Mouse (Mus musculus) myocyte (in vitro differentiated cells): ENCODE results near the gene Gmeb2. TPM values are rescaled to one million over a fixed set of nuclear protein-coding genes. Genes with fewer than 3 reads are reported as not detected.

Source experiments
- H3K27me3 ChIP-seq: one replicate; pipeline ENCODE4 v1.6.1; 2011; ENCODE audit not compliant: control insufficient read depth, insufficient read depth, insufficient read length
- H3K36me3 ChIP-seq: one replicate; pipeline ENCODE4 v1.6.1; 2011; ENCODE audit not compliant: control insufficient read depth, insufficient read depth
- H3K4me2 ChIP-seq: one replicate; pipeline ENCODE4 v1.6.1; 2011; ENCODE audit warnings: low read depth, control low read depth
- H3K4me3 ChIP-seq: one replicate; pipeline ENCODE4 v1.5.1; 2011; ENCODE audit warnings: mild to moderate bottlenecking, control low read depth, moderate library complexity
- H3K79me2 ChIP-seq: one replicate; pipeline ENCODE4 v1.6.1; 2011; ENCODE audit not compliant: control insufficient read depth, insufficient read depth
- H3ac ChIP-seq: one replicate; pipeline ENCODE4 v1.6.1; 2011; ENCODE audit not compliant: control insufficient read depth, insufficient read length
- CEBPB ChIP-seq: IDR thresholded peaks from 2 replicates; pipeline ENCODE4 v1.6.1; 2011; ENCODE audit warnings: mild to moderate bottlenecking, moderate library complexity; ENCODE audit not compliant: poor library complexity, insufficient read depth, severe bottlenecking
- E2F4 ChIP-seq: IDR thresholded peaks from one replicate; pipeline ENCODE4 v1.6.1; 2011; ENCODE audit warnings: mild to moderate bottlenecking, control low read depth, moderate library complexity; ENCODE audit not compliant: insufficient read depth
- MAX ChIP-seq: IDR thresholded peaks from one replicate; pipeline ENCODE4 v1.6.1; 2011; ENCODE audit warnings: low read depth, mild to moderate bottlenecking, control low read depth
- MYOD1 ChIP-seq, 3 experiments: IDR thresholded peaks; one replicate each; pipeline ENCODE4 v1.6.1; 2011; ENCODE audit warnings: control low read depth in 2 of 3, low read depth in 2 of 3, mild to moderate bottlenecking in 2 of 3, moderate library complexity in 1 of 3; ENCODE audit not compliant: insufficient read length in 2 of 3, control insufficient read depth in 1 of 3
- MYOG ChIP-seq, 3 experiments: IDR thresholded peaks; one replicate each; pipeline ENCODE4 v1.6.1; 2011; ENCODE audit warnings: control low read depth in 2 of 3, low read depth in 2 of 3, mild to moderate bottlenecking in 2 of 3; ENCODE audit not compliant: insufficient read length in 2 of 3, control insufficient read depth in 1 of 3, insufficient read depth in 1 of 3
- POLR2A ChIP-seq: IDR thresholded peaks from one replicate; pipeline ENCODE4 v1.6.1; 2011; ENCODE audit warnings: low read depth, mild to moderate bottlenecking, control low read depth, moderate library complexity; ENCODE audit not compliant: insufficient read length
- POLR2AphosphoS2 ChIP-seq: IDR thresholded peaks from one replicate; pipeline ENCODE4 v1.6.1; 2011; ENCODE audit warnings: low read depth, control low read depth; ENCODE audit not compliant: insufficient read length
- REST ChIP-seq: IDR thresholded peaks from one replicate; pipeline ENCODE4 v1.6.1; 2011; ENCODE audit warnings: mild to moderate bottlenecking, control low read depth, moderate library complexity; ENCODE audit not compliant: insufficient read depth, insufficient read length
- SRF ChIP-seq: IDR thresholded peaks from one replicate; pipeline ENCODE4 v1.6.1; 2011; ENCODE audit warnings: low read depth; ENCODE audit not compliant: control insufficient read depth, insufficient read length
- TCF12 ChIP-seq: IDR thresholded peaks from one replicate; pipeline ENCODE4 v1.6.1; 2011; ENCODE audit warnings: mild to moderate bottlenecking, control low read depth; ENCODE audit not compliant: poor library complexity, insufficient read depth, severe bottlenecking
- TCF3 ChIP-seq: IDR thresholded peaks from one replicate; pipeline ENCODE4 v1.6.1; 2011; ENCODE audit warnings: low read depth, control low read depth; ENCODE audit not compliant: insufficient read length
- USF1 ChIP-seq: IDR thresholded peaks from one replicate; pipeline ENCODE4 v1.6.1; 2011; ENCODE audit warnings: low read depth, mild to moderate bottlenecking, control low read depth, moderate library complexity
- polyA plus RNA-seq: library from polyadenylated mRNA; unstranded; fragments of >200 nt; fragmentation: generic; extraction: Trizol; gene quantifications from one replicate; pipeline ENCODE4 v1.2.1, GENCODE M21; 2012; ENCODE audit warnings: missing spikeins

Gene Gmeb2
- polyA plus RNA-seq, 1 experiment: 11.0 TPM

- Histone ChIP-seq H3K79me2 (no peaks in the 10 kb centered on the region), H3K4me2 (no peak overlapping the region), H3K36me3 (no peaks in the 10 kb centered on the region), H3K4me3 (no peak overlapping the region), H3K27me3 (no peaks in the 10 kb centered on the region), H3ac (no peak overlapping the region)
- TF ChIP-seq REST: no peak
Measured at GRCm38 (mm10) chr2:181235681-181236566, 51.9 kb downstream of the Gmeb2 start.

GRCm38 (mm10) chr2:181234680-181235079 lies 53.2 kb downstream of the Gmeb2 start:
- Histone ChIP-seq H3K4me3 (no peak overlapping the region), H3ac (no peak overlapping the region), H3K4me2 (no peak overlapping the region), H3K79me2 (no peaks in the 10 kb centered on the region), H3K27me3 (no peaks in the 10 kb centered on the region), H3K36me3 (no peaks in the 10 kb centered on the region)
- TF ChIP-seq MYOG (IDR thresholded peaks at IDR 0.05; ENCODE audit: control insufficient read depth in 1 of 3, insufficient read depth in 1 of 3, insufficient read length in 2 of 3, low read depth in 2 of 3) (no peak), USF1 (no peak), REST (no peak), TCF3 (no peak), POLR2A (no peak), SRF (no peak), E2F4 (no peak), CEBPB (no peak), TCF12 (no peak), POLR2AphosphoS2 (no peak), MAX (no peak), MYOD1 (IDR thresholded peaks at IDR 0.05; ENCODE audit: control insufficient read depth in 1 of 3, insufficient read length in 2 of 3, low read depth in 2 of 3) (no peak)

- TF ChIP-seq POLR2AphosphoS2: no peak
- no peak for TF ChIP-seq MYOD1 (IDR thresholded peaks at IDR 0.05; ENCODE audit: control insufficient read depth in 1 of 3, insufficient read length in 2 of 3, low read depth in 2 of 3)
- TF ChIP-seq MAX: no peak
- TF ChIP-seq MYOG (IDR thresholded peaks at IDR 0.05; ENCODE audit: control insufficient read depth in 1 of 3, insufficient read depth in 1 of 3, insufficient read length in 2 of 3, low read depth in 2 of 3): no peak
- Histone ChIP-seq H3ac (no peak overlapping the region), H3K4me3 (no peak overlapping the region), H3K4me2 (no peak overlapping the region), H3K36me3 (no peaks in the 10 kb centered on the region), H3K27me3 (no peaks in the 10 kb centered on the region), H3K79me2 (no peaks in the 10 kb centered on the region)
Measured at GRCm38 (mm10) chr2:181233443-181233842, 54.4 kb downstream of the Gmeb2 start.

GRCm38 (mm10) chr2:181231171-181231570 lies 56.7 kb downstream of the Gmeb2 start:
- Histone ChIP-seq H3K27me3 (no peaks in the 10 kb centered on the region), H3K79me2 (no peaks in the 10 kb centered on the region), H3ac (no peak overlapping the region), H3K4me3 (no peak overlapping the region), H3K4me2 (no peak overlapping the region), H3K36me3 (no peaks in the 10 kb centered on the region)
- no peak for TF ChIP-seq REST
- TF ChIP-seq CEBPB: no peak
- no peak for TF ChIP-seq TCF3
- TF ChIP-seq MYOG (IDR thresholded peaks at IDR 0.05; ENCODE audit: control insufficient read depth in 1 of 3, insufficient read depth in 1 of 3, insufficient read length in 2 of 3, low read depth in 2 of 3): no peak
- TF ChIP-seq MAX: no peak
- no peak for TF ChIP-seq POLR2A
- TF ChIP-seq E2F4: no peak
- TF ChIP-seq SRF: no peak
- TF ChIP-seq USF1: no peak
- TF ChIP-seq MYOD1 (IDR thresholded peaks at IDR 0.05; ENCODE audit: control insufficient read depth in 1 of 3, insufficient read length in 2 of 3, low read depth in 2 of 3): no peak
- TF ChIP-seq POLR2AphosphoS2: no peak
- TF ChIP-seq TCF12: no peak

GRCm38 (mm10) chr2:181228335-181228734 lies 59.5 kb downstream of the Gmeb2 start:
- H3K27me3 ChIP-seq: no peaks in the 10 kb centered on the region
- H3K36me3 ChIP-seq: no peaks in the 10 kb centered on the region
- no peak overlapping the region for H3ac ChIP-seq
- H3K4me2 ChIP-seq: no peak overlapping the region
- TF ChIP-seq REST (no peak), SRF (no peak), POLR2A (no peak), CEBPB (no peak), E2F4 (no peak)
- H3K79me2 ChIP-seq: no peaks in the 10 kb centered on the region
- no peak overlapping the region for H3K4me3 ChIP-seq
